Mouse (Mus musculus): Measurements from ENCODE around the gene Clptm1. TPM values are rescaled to one million over a fixed set of nuclear protein-coding genes. Genes with fewer than 3 reads are reported as not detected.

Clptm1 gene
- polyA plus RNA-seq, 2 experiments, result 20.6 to 44.4 TPM

- under 1% methylated on average over 37 of the region's 37 CpGs for WGBS (ENCODE audit: insufficient replicate concordance)
These were observed 328 bp downstream of the Clptm1 start for GRCm38 (mm10) chr7:19664455-19664954.

GRCm38 (mm10) chr7:19663940-19664339, 893 bp downstream of the Clptm1 start:
- Histone ChIP-seq H3K4me1 (replicated peaks; ENCODE audit: control insufficient read depth in 2 of 2, insufficient read depth in 2 of 2, low read length in 1 of 2) (peaks cover 14% of the 10 kb centered on the region in 2 experiments), H3K4me2 (ENCODE audit: low read depth) (peak overlapping the region; percentile 94), H3K36me3 (replicated peaks; ENCODE audit: control insufficient read depth, insufficient read depth, low read depth) (peaks cover 8% of the 10 kb centered on the region), H3K9me3 (ENCODE audit: control insufficient read depth, low read length) (no peaks in the 10 kb centered on the region), H3K9ac (replicated peaks) (peak overlapping the region; percentile 85), H3K4me3 (ENCODE audit: insufficient read depth in 1 of 2, low read depth in 2 of 2, low read length in 2 of 2) (peak overlapping the region; percentile 91 to 96), H3K27me3 (ENCODE audit: control insufficient read depth, insufficient read depth, low read length) (no peaks in the 10 kb centered on the region), H3K27ac (no peak overlapping the region)
- 14% methylated on average over 8 of the region's 8 CpGs for WGBS (ENCODE audit: insufficient replicate concordance)
- ATAC-seq (ENCODE audit: insufficient read depth) (no peak), DNase-seq (ENCODE audit: low read depth in 3 of 3, low spot score in 3 of 3) (no peak)
- TF ChIP-seq EP300 (IDR thresholded peaks at IDR 0.05; ENCODE audit: low read depth) (no peak), CTCF (IDR thresholded peaks at IDR 0.05; ENCODE audit: low read depth) (no peak)

More at GRCm38 (mm10) chr7:19664455-19664954, 328 bp downstream of the Clptm1 start:
- H3K4me2 ChIP-seq (ENCODE audit: low read depth), result peak overlapping the region; percentile 94
- ATAC-seq (ENCODE audit: insufficient read depth), result peak; percentile 58
- peak overlapping the region; percentile 91 to 96 for H3K4me3 ChIP-seq (ENCODE audit: insufficient read depth in 1 of 2, low read depth in 2 of 2, low read length in 2 of 2)
- peak overlapping the region; percentile 39; the same call in 1 of the 2 replicates for H3K27ac ChIP-seq
- peak overlapping the region; percentile 85 for H3K9ac ChIP-seq (replicated peaks)
- peaks cover 14 to 19% of the 10 kb centered on the region in 2 experiments for H3K4me1 ChIP-seq (replicated peaks; ENCODE audit: control insufficient read depth in 2 of 2, insufficient read depth in 2 of 2, low read length in 1 of 2)
- TF ChIP-seq CTCF (IDR thresholded peaks at IDR 0.05; ENCODE audit: low read depth) (no peak), EP300 (IDR thresholded peaks at IDR 0.05; ENCODE audit: low read depth) (no peak)
- no peaks in the 10 kb centered on the region for H3K27me3 ChIP-seq (ENCODE audit: control insufficient read depth, insufficient read depth, low read length)
- no peaks in the 10 kb centered on the region for H3K9me3 ChIP-seq (ENCODE audit: control insufficient read depth, low read length)
- H3K36me3 ChIP-seq (replicated peaks; ENCODE audit: control insufficient read depth, insufficient read depth, low read depth), result peaks cover 7% of the 10 kb centered on the region
- DNase-seq (ENCODE audit: low read depth in 3 of 3, low spot score in 3 of 3), result no peak

GRCm38 (mm10) chr7:19652614-19653013, 12.2 kb downstream of the Clptm1 start:
- Histone ChIP-seq H3K4me2 (ENCODE audit: low read depth) (no peak overlapping the region), H3K9me3 (ENCODE audit: control insufficient read depth, low read length) (no peaks in the 10 kb centered on the region), H3K4me3 (ENCODE audit: insufficient read depth in 1 of 2, low read depth in 2 of 2, low read length in 2 of 2) (no peak overlapping the region), H3K4me1 (replicated peaks; ENCODE audit: control insufficient read depth in 2 of 2, insufficient read depth in 2 of 2, low read length in 1 of 2) (peaks cover 10% of the 10 kb centered on the region in 2 experiments), H3K9ac (replicated peaks) (no peak overlapping the region), H3K27ac (no peak overlapping the region), H3K27me3 (ENCODE audit: control insufficient read depth, insufficient read depth, low read length) (no peaks in the 10 kb centered on the region), H3K36me3 (replicated peaks; ENCODE audit: control insufficient read depth, insufficient read depth, low read depth) (peaks cover 31% of the 10 kb centered on the region)
- DNase-seq (ENCODE audit: low read depth in 3 of 3, low spot score in 3 of 3), result no peak
- WGBS (ENCODE audit: insufficient replicate concordance), result 75% methylated on average over 2 of the region's 2 CpGs
- no peak for ATAC-seq (ENCODE audit: insufficient read depth)
- TF ChIP-seq EP300 (IDR thresholded peaks at IDR 0.05; ENCODE audit: low read depth) (no peak), CTCF (IDR thresholded peaks at IDR 0.05; ENCODE audit: low read depth) (no peak)

- H3K27me3 ChIP-seq (ENCODE audit: control insufficient read depth, insufficient read depth, low read length), result no peaks in the 10 kb centered on the region
- H3K4me3 ChIP-seq (ENCODE audit: insufficient read depth in 1 of 2, low read depth in 2 of 2, low read length in 2 of 2), result no peak overlapping the region
- peaks cover 10% of the 10 kb centered on the region in 2 experiments for H3K4me1 ChIP-seq (replicated peaks; ENCODE audit: control insufficient read depth in 2 of 2, insufficient read depth in 2 of 2, low read length in 1 of 2)
- H3K9ac ChIP-seq (replicated peaks), result no peak overlapping the region; the same call in 1 of the 2 replicates
- no peaks in the 10 kb centered on the region for H3K9me3 ChIP-seq (ENCODE audit: control insufficient read depth, low read length)
- no peak for DNase-seq (ENCODE audit: low read depth in 3 of 3, low spot score in 3 of 3)
- ATAC-seq (ENCODE audit: insufficient read depth), result peak; percentile 55; the same call in 1 of the 2 replicates
- peaks cover 32% of the 10 kb centered on the region for H3K36me3 ChIP-seq (replicated peaks; ENCODE audit: control insufficient read depth, insufficient read depth, low read depth)
- WGBS (ENCODE audit: insufficient replicate concordance), result 46% methylated on average over 6 of the region's 6 CpGs
- peak overlapping the region; percentile 18 for H3K4me2 ChIP-seq (ENCODE audit: low read depth)
- H3K27ac ChIP-seq, result 0 out of 2 replicates have a peak overlapping the region, but pooled peaks have one; percentile 12
- TF ChIP-seq CTCF (IDR thresholded peaks at IDR 0.05; ENCODE audit: low read depth) (no peak), EP300 (IDR thresholded peaks at IDR 0.05; ENCODE audit: low read depth) (no peak)
These were observed 13.6 kb downstream of the Clptm1 start for GRCm38 (mm10) chr7:19651063-19651786.

- Histone ChIP-seq H3K36me3 (replicated peaks; ENCODE audit: control insufficient read depth, insufficient read depth, low read depth) (peaks cover 75% of the 10 kb centered on the region), H3K4me2 (ENCODE audit: low read depth) (no peak overlapping the region), H3K9me3 (ENCODE audit: control insufficient read depth, low read length) (no peaks in the 10 kb centered on the region), H3K27ac (no peak overlapping the region), H3K4me3 (ENCODE audit: insufficient read depth in 1 of 2, low read depth in 2 of 2, low read length in 2 of 2) (no peak overlapping the region), H3K27me3 (ENCODE audit: control insufficient read depth, insufficient read depth, low read length) (no peaks in the 10 kb centered on the region), H3K4me1 (replicated peaks; ENCODE audit: control insufficient read depth in 2 of 2, insufficient read depth in 2 of 2, low read length in 1 of 2) (no peaks in the 10 kb centered on the region), H3K9ac (replicated peaks) (no peak overlapping the region)
- no peak for ATAC-seq (ENCODE audit: insufficient read depth)
- TF ChIP-seq EP300 (IDR thresholded peaks at IDR 0.05; ENCODE audit: low read depth) (no peak), CTCF (IDR thresholded peaks at IDR 0.05; ENCODE audit: low read depth) (no peak)
- 88% methylated on average over 4 of the region's 4 CpGs for WGBS (ENCODE audit: insufficient replicate concordance)
- no peak for DNase-seq (ENCODE audit: low read depth in 3 of 3, low spot score in 3 of 3)
These were observed 23.6 kb downstream of the Clptm1 start for GRCm38 (mm10) chr7:19641223-19641622.

All from liver, embryonic 14.5 days (tissue).